Mouse (Mus musculus) forebrain, postnatal 0 days (tissue): ENCODE data around the gene Itih2. TPM values are rescaled to one million over a fixed set of nuclear protein-coding genes. Genes with fewer than 3 reads are reported as not detected.

ENCODE experiments used
- ATAC-seq: fragments of 200-750 bp; cut with Nextera tagmentation; 2 replicates; pipeline ENCODE4 v1.8.0; 2017; ENCODE audit warnings: mild to moderate bottlenecking, moderate library complexity
- DNase-seq: peaks from one replicate; pipeline ENCODE4 v3.0.0-alpha.2; 2015
- H3K27ac ChIP-seq: fragments of 300-500 bp; sonication (generic); 2 replicates; pipeline ENCODE4 v1.5.1; 2014; ENCODE audit warnings: low read depth, mild to moderate bottlenecking, antibody characterized with exemption, low read length, moderate library complexity, mixed read lengths
- H3K27me3 ChIP-seq: fragments of 300-500 bp; sonication (generic); 2 replicates; pipeline ENCODE4 v1.6.1; 2014; ENCODE audit warnings: mild to moderate bottlenecking, low read length, mixed read lengths; ENCODE audit not compliant: insufficient read depth
- H3K36me3 ChIP-seq: fragments of 300-500 bp; sonication (generic); 2 replicates; pipeline ENCODE4 v1.6.1; 2014; ENCODE audit warnings: mild to moderate bottlenecking, moderate library complexity; ENCODE audit not compliant: insufficient read depth
- H3K4me1 ChIP-seq: fragments of 300-500 bp; sonication (generic); 2 replicates; pipeline ENCODE4 v1.6.1; 2014; ENCODE audit warnings: antibody characterized with exemption; ENCODE audit not compliant: insufficient read depth
- H3K4me2 ChIP-seq: fragments of 300-500 bp; sonication (generic); 2 replicates; pipeline ENCODE4 v1.6.1; 2014; ENCODE audit warnings: low read depth, mild to moderate bottlenecking, moderate library complexity
- H3K4me3 ChIP-seq: fragments of 300-500 bp; sonication (generic); 2 replicates; pipeline ENCODE4 v1.5.1; 2014; ENCODE audit warnings: low read depth, low read length, mixed read lengths
- H3K9ac ChIP-seq: fragments of 300-500 bp; sonication (generic); 2 replicates; pipeline ENCODE4 v1.6.1; 2014; ENCODE audit warnings: mild to moderate bottlenecking
- H3K9me3 ChIP-seq: fragments of 300-500 bp; sonication (generic); 2 replicates; pipeline ENCODE4 v1.6.1; 2016; ENCODE audit warnings: low read length
- CTCF ChIP-seq: sonication (generic); IDR thresholded peaks from 2 replicates; pipeline ENCODE4 v1.5.1; 2016; ENCODE audit warnings: antibody characterized with exemption, control low read depth, low read depth
- WGBS: fragments of 180-500 bp; shearing (Covaris S2); extraction: QIAGEN DNeasy Blood & Tissue Kit; methylation state at CpG from one replicate; pipeline ENCODE4 v1.1.7; 2014; 5-methylcytosine and 5-hydroxymethylcytosine counted together
- polyA plus RNA-seq: library from polyadenylated mRNA; unstranded; fragments of >200 nt; fragmentation: Nextera tagmentation; extraction: Ambion mirVana; gene quantifications from 2 replicates; pipeline ENCODE4 v1.2.1, GENCODE M21; 2015
- total RNA-seq: library from RNA; depleted of rRNA; stranded (reverse); fragments of >200 nt; gene quantifications from 2 replicates; pipeline ENCODE4 v1.2.3, GENCODE M21; 2014

The Itih2 gene
- total and polyA plus RNA-seq, 2 experiments from 2014 or later: 3.5 to 9.1 TPM

GRCm38 (mm10) chr2:10076675-10077074 lies 54.5 kb downstream of the Itih2 start:
- Histone ChIP-seq H3K4me1 (peaks cover 26% of the 10 kb centered on the region), H3K4me3 (no peak overlapping the region), H3K4me2 (no peak overlapping the region), H3K9me3 (no peaks in the 10 kb centered on the region), H3K9ac (no peak overlapping the region), H3K27ac (no peak overlapping the region), H3K36me3 (no peaks in the 10 kb centered on the region; the same call in 1 of the 2 replicates), H3K27me3 (no peaks in the 10 kb centered on the region)
- 88% methylated on average over 8 of the region's 8 CpGs for WGBS
- no peak for TF ChIP-seq CTCF
- DNase-seq (no peak), ATAC-seq (no peak)

GRCm38 (mm10) chr2:10074470-10074869 lies 56.7 kb downstream of the Itih2 start:
- Histone ChIP-seq H3K4me1 (peaks cover 20% of the 10 kb centered on the region), H3K4me3 (no peak overlapping the region), H3K4me2 (no peak overlapping the region), H3K27me3 (no peaks in the 10 kb centered on the region), H3K9me3 (no peaks in the 10 kb centered on the region), H3K9ac (no peak overlapping the region), H3K36me3 (no peaks in the 10 kb centered on the region; the same call in 1 of the 2 replicates), H3K27ac (no peak overlapping the region)
- no peak for TF ChIP-seq CTCF
- no peak for DNase-seq
- ATAC-seq: no peak
- 81% methylated on average over 7 of the region's 7 CpGs for WGBS

- DNase-seq (no peak), ATAC-seq (no peak)
- WGBS: 92% methylated on average over 7 of the region's 7 CpGs
- H3K36me3 ChIP-seq: peaks cover 18% of the 10 kb centered on the region
- H3K4me2 ChIP-seq: no peak overlapping the region
- no peaks in the 10 kb centered on the region for H3K4me1 ChIP-seq
- H3K27ac ChIP-seq: no peak overlapping the region
- no peak overlapping the region for H3K9ac ChIP-seq
- no peaks in the 10 kb centered on the region for H3K27me3 ChIP-seq
- no peak overlapping the region for H3K4me3 ChIP-seq
- TF ChIP-seq CTCF: no peak
- no peaks in the 10 kb centered on the region for H3K9me3 ChIP-seq
Measured at GRCm38 (mm10) chr2:10071751-10072150, 59.4 kb downstream of the Itih2 start.

- Histone ChIP-seq H3K9me3 (no peaks in the 10 kb centered on the region), H3K4me3 (no peak overlapping the region), H3K36me3 (peaks cover 78% of the 10 kb centered on the region), H3K27ac (no peak overlapping the region), H3K27me3 (no peaks in the 10 kb centered on the region), H3K4me2 (no peak overlapping the region), H3K4me1 (no peaks in the 10 kb centered on the region), H3K9ac (no peak overlapping the region)
- WGBS: 83% methylated on average over 5 of the region's 5 CpGs
- no peak for TF ChIP-seq CTCF
- DNase-seq: no peak
- ATAC-seq: no peak
Measured at GRCm38 (mm10) chr2:10058836-10059235, 72.4 kb downstream of the Itih2 start.

GRCm38 (mm10) chr2:10051996-10052395 lies 79.2 kb downstream of the Itih2 start:
- no peak overlapping the region for H3K4me3 ChIP-seq
- ATAC-seq (no peak), DNase-seq (no peak)
- peaks cover 26% of the 10 kb centered on the region for H3K36me3 ChIP-seq
- no peak overlapping the region for H3K9ac ChIP-seq
- H3K27ac ChIP-seq: no peak overlapping the region
- 100% methylated on average over 1 of the region's 1 CpGs for WGBS
- no peaks in the 10 kb centered on the region for H3K9me3 ChIP-seq
- no peak for TF ChIP-seq CTCF
- no peaks in the 10 kb centered on the region; the same call in 1 of the 2 replicates for H3K4me1 ChIP-seq
- H3K27me3 ChIP-seq: no peaks in the 10 kb centered on the region
- H3K4me2 ChIP-seq: no peak overlapping the region

GRCm38 (mm10) chr2:10050878-10051277 lies 80.3 kb downstream of the Itih2 start:
- H3K27ac ChIP-seq: no peak overlapping the region
- no peak overlapping the region for H3K9ac ChIP-seq
- H3K4me3 ChIP-seq: no peak overlapping the region
- no peak for TF ChIP-seq CTCF
- H3K9me3 ChIP-seq: no peaks in the 10 kb centered on the region
- no peak overlapping the region for H3K4me2 ChIP-seq
- H3K4me1 ChIP-seq: no peaks in the 10 kb centered on the region; the same call in none of the 2 replicates
- H3K27me3 ChIP-seq: no peaks in the 10 kb centered on the region
- 76% methylated on average over 3 of the region's 3 CpGs for WGBS
- DNase-seq: peak; percentile 18
- H3K36me3 ChIP-seq: peaks cover 18% of the 10 kb centered on the region
- no peak for ATAC-seq

GRCm38 (mm10) chr2:10049456-10049855 lies 81.7 kb downstream of the Itih2 start:
- WGBS: 15% methylated on average over 10 of the region's 10 CpGs
- ATAC-seq (no peak), DNase-seq (no peak)
- Histone ChIP-seq H3K4me3 (peak overlapping the region; percentile 93), H3K9me3 (no peaks in the 10 kb centered on the region), H3K4me1 (no peaks in the 10 kb centered on the region; the same call in none of the 2 replicates), H3K27ac (no peak overlapping the region), H3K27me3 (no peaks in the 10 kb centered on the region), H3K36me3 (peaks cover 4% of the 10 kb centered on the region; the same call in 1 of the 2 replicates), H3K9ac (peak overlapping the region; percentile 75; the same call in 1 of the 2 replicates), H3K4me2 (peak overlapping the region; percentile 88)
- no peak for TF ChIP-seq CTCF
